Mouse (Mus musculus): ENCODE data around the gene Cyp3a25. TPM values are rescaled to one million over a fixed set of nuclear protein-coding genes. Genes with fewer than 3 reads are reported as not detected.
"Not testable (repeated sequence)": the region's sequence is repeated elsewhere in the genome, so short reads cannot be mapped to it uniquely, and the experiment has no call there.

The Cyp3a25 gene
- polyA plus RNA-seq (2014; fragmentation: Nextera tagmentation; extraction: Ambion mirVana), result not detected in 2 replicates

GRCm38 (mm10) chr5:146009509-146009908, at the start of gene Cyp3a25:
Gene Cyp3a25 (minus strand): TSS chr5:146009618.
- H3K9me3 ChIP-seq (ENCODE audit: control insufficient read depth, low read length); H3K27me3 ChIP-seq (replicated peaks; ENCODE audit: control insufficient read depth, insufficient read depth, low read length); H3K27ac ChIP-seq (replicated peaks; ENCODE audit: low read depth, low read length); H3K4me3 ChIP-seq (ENCODE audit: low read depth, low read length); H3K36me3 ChIP-seq (ENCODE audit: control insufficient read depth, insufficient read depth, low read length); H3K4me1 ChIP-seq (ENCODE audit: control insufficient read depth, insufficient read depth, low read length); H3K9ac ChIP-seq (ENCODE audit: low read depth, low read length); H3K4me2 ChIP-seq (ENCODE audit: low read depth, low read length); DNase-seq (ENCODE audit: low spot score); ATAC-seq (ENCODE audit: low read depth): not testable (repeated sequence)
- 70% methylated on average over 1 of the region's 1 CpGs for WGBS

- Histone ChIP-seq H3K4me3 (ENCODE audit: low read depth, low read length) (no peak overlapping the region), H3K27me3 (replicated peaks; ENCODE audit: control insufficient read depth, insufficient read depth, low read length) (no peaks in the 10 kb centered on the region), H3K27ac (replicated peaks; ENCODE audit: low read depth, low read length) (no peak overlapping the region), H3K4me1 (ENCODE audit: control insufficient read depth, insufficient read depth, low read length) (no peaks in the 10 kb centered on the region), H3K9me3 (ENCODE audit: control insufficient read depth, low read length) (peaks cover 22% of the 10 kb centered on the region; the same call in 1 of the 2 replicates), H3K36me3 (ENCODE audit: control insufficient read depth, insufficient read depth, low read length) (no peaks in the 10 kb centered on the region), H3K4me2 (ENCODE audit: low read depth, low read length) (no peak overlapping the region), H3K9ac (ENCODE audit: low read depth, low read length) (no peak overlapping the region)
- ATAC-seq (ENCODE audit: low read depth) (no peak), DNase-seq (ENCODE audit: low spot score) (no peak)
- 46% methylated on average over 4 of the region's 4 CpGs for WGBS
Observed at GRCm38 (mm10) chr5:146021136-146021535, 11.7 kb upstream of the Cyp3a25 start.

GRCm38 (mm10) chr5:146018275-146018674, 8.9 kb upstream of the Cyp3a25 start:
- Histone ChIP-seq H3K9me3 (ENCODE audit: control insufficient read depth, low read length) (peaks cover 15% of the 10 kb centered on the region; the same call in 1 of the 2 replicates), H3K27me3 (replicated peaks; ENCODE audit: control insufficient read depth, insufficient read depth, low read length) (no peaks in the 10 kb centered on the region), H3K4me3 (ENCODE audit: low read depth, low read length) (no peak overlapping the region), H3K36me3 (ENCODE audit: control insufficient read depth, insufficient read depth, low read length) (no peaks in the 10 kb centered on the region), H3K4me1 (ENCODE audit: control insufficient read depth, insufficient read depth, low read length) (no peaks in the 10 kb centered on the region), H3K27ac (replicated peaks; ENCODE audit: low read depth, low read length) (no peak overlapping the region), H3K9ac (ENCODE audit: low read depth, low read length) (no peak overlapping the region), H3K4me2 (ENCODE audit: low read depth, low read length) (no peak overlapping the region)
- ATAC-seq (ENCODE audit: low read depth) (no peak), DNase-seq (ENCODE audit: low spot score) (no peak)
- WGBS, result 70% methylated on average over 5 of the region's 5 CpGs

DNA sequence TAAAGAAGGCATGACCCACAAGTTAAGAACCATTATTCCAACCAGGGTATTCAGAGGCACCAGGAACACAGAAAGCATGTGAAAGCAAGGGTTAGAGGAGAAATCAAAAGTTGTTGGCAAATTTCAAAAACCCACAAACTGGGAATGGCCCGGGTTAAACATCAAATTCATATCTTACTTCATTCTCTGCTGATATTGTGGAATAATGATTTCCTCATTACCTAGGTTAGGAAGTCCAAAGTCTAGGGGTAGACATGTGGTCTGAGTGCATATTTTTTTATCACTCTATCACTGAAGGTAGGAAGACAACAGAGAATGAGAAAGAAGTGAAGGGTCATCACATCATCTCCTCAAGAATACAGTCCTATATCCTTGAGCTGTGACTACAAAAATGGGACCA, 1.8 kb upstream of the Cyp3a25 start:
- Histone ChIP-seq H3K4me2 (ENCODE audit: low read depth, low read length) (no peak overlapping the region), H3K36me3 (ENCODE audit: control insufficient read depth, insufficient read depth, low read length) (no peaks in the 10 kb centered on the region), H3K9ac (ENCODE audit: low read depth, low read length) (no peak overlapping the region), H3K4me1 (ENCODE audit: control insufficient read depth, insufficient read depth, low read length) (no peaks in the 10 kb centered on the region), H3K27me3 (replicated peaks; ENCODE audit: control insufficient read depth, insufficient read depth, low read length) (no peaks in the 10 kb centered on the region), H3K4me3 (ENCODE audit: low read depth, low read length) (no peak overlapping the region), H3K9me3 (ENCODE audit: control insufficient read depth, low read length) (peaks cover 8% of the 10 kb centered on the region; the same call in 1 of the 2 replicates), H3K27ac (replicated peaks; ENCODE audit: low read depth, low read length) (no peak overlapping the region)
- no peak for DNase-seq (ENCODE audit: low spot score)
- no peak for ATAC-seq (ENCODE audit: low read depth)
- 79% methylated on average over 1 of the region's 1 CpGs for WGBS

GRCm38 (mm10) chr5:145967080-145967479, 42.3 kb downstream of the Cyp3a25 start:
- no peaks in the 10 kb centered on the region for H3K27me3 ChIP-seq (replicated peaks; ENCODE audit: control insufficient read depth, insufficient read depth, low read length)
- H3K36me3 ChIP-seq (ENCODE audit: control insufficient read depth, insufficient read depth, low read length), result no peaks in the 10 kb centered on the region
- H3K4me2 ChIP-seq (ENCODE audit: low read depth, low read length), result no peak overlapping the region
- no peak overlapping the region for H3K4me3 ChIP-seq (ENCODE audit: low read depth, low read length)
- DNase-seq (ENCODE audit: low spot score) (no peak), ATAC-seq (ENCODE audit: low read depth) (no peak)
- peaks cover 13% of the 10 kb centered on the region for H3K9me3 ChIP-seq (ENCODE audit: control insufficient read depth, low read length)
- no peaks in the 10 kb centered on the region for H3K4me1 ChIP-seq (ENCODE audit: control insufficient read depth, insufficient read depth, low read length)
- no peak overlapping the region for H3K27ac ChIP-seq (replicated peaks; ENCODE audit: low read depth, low read length)
- H3K9ac ChIP-seq (ENCODE audit: low read depth, low read length), result no peak overlapping the region

Other genes starting within 250 kb of the Cyp3a25 start
- not detected in 2 replicates for gene Cyp3a44, start 203.7 kb downstream of the Cyp3a25 start, polyA plus RNA-seq (2014; fragmentation: Nextera tagmentation; extraction: Ambion mirVana)
- not detected in 2 replicates for gene Cyp3a11, start 129.7 kb downstream of the Cyp3a25 start, polyA plus RNA-seq (2014; fragmentation: Nextera tagmentation; extraction: Ambion mirVana)
- not detected in 2 replicates for gene Cyp3a59, start 69.6 kb upstream of the Cyp3a25 start, polyA plus RNA-seq (2014; fragmentation: Nextera tagmentation; extraction: Ambion mirVana)
- not detected in 2 replicates for gene Gm5565, start 150.9 kb upstream of the Cyp3a25 start, polyA plus RNA-seq (2014; fragmentation: Nextera tagmentation; extraction: Ambion mirVana)
- gene Gm6309, start 161.1 kb upstream of the Cyp3a25 start, polyA plus RNA-seq (2014; fragmentation: Nextera tagmentation; extraction: Ambion mirVana), result not detected in 2 replicates
- gene 1700001J03Rik, start 175.7 kb upstream of the Cyp3a25 start, polyA plus RNA-seq (2014; fragmentation: Nextera tagmentation; extraction: Ambion mirVana), result not detected in 2 replicates
- 41.5 and 41.6 TPM in 2 replicates for gene Rnf6, start 211.9 kb upstream of the Cyp3a25 start, polyA plus RNA-seq (2014; fragmentation: Nextera tagmentation; extraction: Ambion mirVana)
- gene Cdk8, start 221.6 kb upstream of the Cyp3a25 start, polyA plus RNA-seq (2014; fragmentation: Nextera tagmentation; extraction: Ambion mirVana), result 23.7 and 26.1 TPM in 2 replicates